Mouse (Mus musculus) hindlimb bud, embryonic 11.5 days (tissue): ENCODE measurements around the gene Tead1.

Experiments used
- DNase-seq: peaks from one replicate; pipeline ENCODE4 v3.0.0-alpha.2; 2012; ENCODE audit warnings: low read depth, low spot score; ENCODE audit errors: extremely low spot score

The Tead1 gene

GRCm38 (mm10) chr7:112679171-112679512 is at the start of gene Tead1:
Gene Tead1 (plus strand): TSS chr7:112679318.
- no peak for DNase-seq

- no peak for DNase-seq
Measured at GRCm38 (mm10) chr7:112634505-112635213, 44.5 kb upstream of the Tead1 start.

GRCm38 (mm10) chr7:112635936-112636335 is 43.2 kb upstream of the Tead1 start:
- no peak for DNase-seq

- DNase-seq, result no peak
Measured at GRCm38 (mm10) chr7:112643866-112644543, 35.1 kb upstream of the Tead1 start.

GRCm38 (mm10) chr7:112644701-112645100 is 34.4 kb upstream of the Tead1 start:
- DNase-seq, result no peak

- DNase-seq, result no peak
Measured at GRCm38 (mm10) chr7:112645724-112646123, 33.4 kb upstream of the Tead1 start.

- DNase-seq, result no peak
Measured at GRCm38 (mm10) chr7:112647417-112647816, 31.7 kb upstream of the Tead1 start.

GRCm38 (mm10) chr7:112656141-112656662 is 22.9 kb upstream of the Tead1 start:
- DNase-seq, result no peak

DNA sequence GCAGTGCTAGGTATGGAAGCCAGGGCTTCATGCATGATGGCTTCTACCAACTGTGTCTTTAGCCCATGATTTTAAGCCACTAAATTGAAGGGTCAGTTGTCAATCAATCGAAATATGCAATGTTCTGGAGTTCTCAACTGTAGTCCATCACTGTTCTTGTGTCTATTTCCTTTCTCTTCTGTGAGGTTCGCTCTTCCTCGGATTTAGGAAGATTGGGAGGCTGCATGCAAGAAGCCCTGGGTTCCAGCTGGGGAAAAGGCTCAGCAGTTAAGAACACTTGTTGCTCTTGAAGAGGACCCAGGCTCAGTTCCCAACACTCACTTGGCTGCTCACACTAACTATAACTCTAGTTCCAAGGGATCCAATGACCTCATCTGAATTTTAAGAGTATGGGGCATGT is 20.2 kb upstream of the Tead1 start:
- no peak for DNase-seq

- no peak for DNase-seq
Measured at GRCm38 (mm10) chr7:112659816-112660215, 19.3 kb upstream of the Tead1 start.

GRCm38 (mm10) chr7:112660325-112660724 is 18.8 kb upstream of the Tead1 start:
- no peak for DNase-seq

DNA sequence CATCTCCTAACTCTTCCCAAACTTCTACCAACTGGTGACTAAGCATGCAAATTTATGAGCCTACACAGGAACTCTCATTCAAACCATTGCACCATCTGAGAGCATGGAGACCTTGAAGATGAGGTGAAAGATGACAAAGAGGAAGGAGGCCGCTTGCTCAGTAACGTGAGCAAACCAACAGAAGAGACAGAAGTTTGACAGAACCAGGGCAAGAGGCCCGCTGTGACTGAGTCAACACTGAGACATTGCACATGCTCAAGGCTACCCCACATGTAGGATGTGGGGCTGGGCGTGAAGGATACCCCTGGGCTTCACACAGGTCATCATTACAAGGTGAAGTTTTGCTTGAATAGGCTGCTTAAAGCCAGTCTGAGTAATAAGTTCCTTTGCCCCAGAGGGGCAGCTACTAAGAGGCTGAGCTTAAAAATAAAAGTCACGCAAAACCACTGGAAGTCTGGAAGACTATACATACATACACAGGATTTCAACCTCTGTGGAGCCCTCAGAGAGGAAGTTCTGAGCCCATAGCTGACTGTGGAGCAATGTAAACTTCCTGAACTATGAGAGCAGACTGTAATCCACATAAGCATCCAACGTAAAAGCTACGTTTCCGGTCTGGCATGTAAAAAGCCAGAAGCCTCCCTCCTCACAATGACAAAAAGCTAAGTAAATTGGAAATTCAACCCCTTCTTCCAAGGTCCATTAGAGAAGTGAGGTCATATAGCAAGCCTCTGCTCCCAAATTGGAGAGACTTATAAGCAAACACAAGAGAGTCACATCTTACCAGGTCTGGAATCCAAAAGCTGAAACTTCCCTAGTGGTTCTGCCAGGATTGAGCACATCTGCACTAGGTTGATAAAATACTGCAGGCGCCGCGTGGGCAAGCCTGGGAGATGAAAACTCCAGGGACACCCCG is 16.5 kb upstream of the Tead1 start:
- no peak for DNase-seq

DNA sequence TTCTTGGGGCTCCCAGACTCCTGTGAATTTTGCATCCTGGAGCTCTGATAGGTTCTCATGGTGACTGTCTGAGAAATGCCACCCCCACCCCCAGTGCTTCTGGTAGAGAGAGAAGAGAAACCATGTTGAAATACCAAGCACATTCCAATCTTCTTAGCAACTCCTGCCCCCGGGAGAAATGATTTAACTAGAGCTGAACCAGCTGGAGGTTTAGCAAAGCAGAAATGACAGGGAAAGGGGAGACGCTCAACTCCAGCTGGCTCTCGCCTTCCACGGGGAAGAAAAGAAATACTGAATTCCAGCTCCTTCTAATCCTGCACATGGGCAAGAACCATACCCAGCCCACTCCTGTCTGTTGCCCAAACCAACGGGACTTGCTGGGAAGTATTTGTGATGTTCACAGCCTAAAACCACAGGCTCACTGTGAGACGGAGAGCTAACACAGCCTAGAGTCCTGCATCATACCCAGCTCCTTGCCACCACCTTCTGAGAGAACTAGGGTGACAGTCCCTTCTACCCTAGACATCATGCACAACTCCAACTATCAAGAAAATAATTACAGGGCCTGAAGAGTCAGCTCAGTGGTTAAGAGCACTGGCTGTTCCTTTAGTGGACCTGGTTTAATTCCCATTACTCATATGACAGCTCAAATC is 15.7 kb upstream of the Tead1 start:
- no peak for DNase-seq

- DNase-seq, result no peak
Measured at GRCm38 (mm10) chr7:112669993-112670392, 9.1 kb upstream of the Tead1 start.

GRCm38 (mm10) chr7:112678418-112679170 is 524 bp upstream of the Tead1 start:
- no peak for DNase-seq

DNA sequence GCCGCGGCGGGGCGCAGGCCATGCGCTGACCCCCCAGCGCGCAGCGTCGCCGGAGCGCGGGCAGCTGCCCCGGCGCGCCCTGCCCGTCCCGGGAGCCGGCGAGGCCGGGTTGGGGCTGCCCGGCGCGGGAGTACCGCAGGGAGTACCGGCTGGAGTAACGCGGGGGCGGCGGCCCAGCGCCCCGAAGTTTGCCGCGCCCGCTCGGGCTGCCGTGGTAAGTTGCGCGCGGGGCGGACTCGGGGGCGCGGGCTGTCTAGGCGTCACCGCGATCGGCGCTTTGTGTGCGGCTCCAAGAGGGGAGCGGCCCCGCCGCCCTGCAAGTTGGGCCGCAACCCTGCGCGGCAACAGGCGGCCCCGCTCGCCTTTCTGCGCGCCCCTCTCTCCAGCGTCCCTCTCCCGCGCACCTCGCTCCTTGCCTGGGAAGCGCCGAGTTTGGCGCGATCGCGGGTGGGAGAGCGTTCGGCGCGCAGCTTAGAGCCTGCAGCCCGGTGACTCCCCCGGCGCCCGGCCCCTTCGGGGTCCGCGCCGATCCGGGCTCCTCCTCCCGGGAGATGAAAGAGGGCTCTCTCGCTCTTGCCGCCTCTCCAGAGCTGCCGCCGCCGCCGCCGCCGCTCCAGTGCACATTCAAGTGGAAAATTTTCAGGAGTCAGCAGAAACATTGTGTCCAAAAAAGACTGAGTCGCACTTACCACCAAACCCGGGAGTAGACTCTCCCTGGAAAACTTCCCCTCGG is 561 bp downstream of the Tead1 start:
- DNase-seq, result no peak

GRCm38 (mm10) chr7:112680498-112681251 is 1.6 kb downstream of the Tead1 start:
- no peak for DNase-seq

- no peak for DNase-seq
Measured at GRCm38 (mm10) chr7:112684626-112685561, 5.8 kb downstream of the Tead1 start.
